Mouse (Mus musculus) hindbrain, postnatal 0 days (tissue): Measurements from ENCODE around the gene Ubxn6. TPM values are rescaled to one million over a fixed set of nuclear protein-coding genes. Genes with fewer than 3 reads are reported as not detected.

ENCODE experiments used
- ATAC-seq: fragments of 200-750 bp; cut with Nextera tagmentation; 2 replicates; pipeline ENCODE4 v1.8.0; 2017; ENCODE audit warnings: mild to moderate bottlenecking, moderate TSS enrichment, moderate library complexity
- DNase-seq: peaks from one replicate; pipeline ENCODE4 v3.0.0-alpha.2; 2015; ENCODE audit warnings: low spot score
- H3K27ac ChIP-seq: fragments of 300-500 bp; sonication (generic); 2 replicates; pipeline ENCODE4 v1.5.1; 2014; ENCODE audit warnings: mild to moderate bottlenecking
- H3K27me3 ChIP-seq: fragments of 300-500 bp; sonication (generic); 2 replicates; pipeline ENCODE4 v1.6.1; 2014; ENCODE audit warnings: low read length, mixed read lengths; ENCODE audit not compliant: insufficient read depth
- H3K36me3 ChIP-seq: fragments of 300-500 bp; sonication (generic); 2 replicates; pipeline ENCODE4 v1.6.1; 2014; ENCODE audit warnings: low read length, mixed read lengths; ENCODE audit not compliant: insufficient read depth
- H3K4me1 ChIP-seq: fragments of 300-500 bp; sonication (generic); 2 replicates; pipeline ENCODE4 v1.6.1; 2014; ENCODE audit warnings: antibody characterized with exemption, low read length, mixed read lengths; ENCODE audit not compliant: insufficient read depth
- H3K4me2 ChIP-seq: fragments of 300-500 bp; sonication (generic); 2 replicates; pipeline ENCODE4 v1.6.1; 2014; ENCODE audit warnings: low read depth, mild to moderate bottlenecking, low read length, moderate library complexity, mixed read lengths
- H3K4me3 ChIP-seq: fragments of 300-500 bp; sonication (generic); 2 replicates; pipeline ENCODE4 v1.5.1; 2014; ENCODE audit warnings: low read length
- H3K9ac ChIP-seq: fragments of 300-500 bp; sonication (generic); replicated peaks from 2 replicates; pipeline ENCODE4 v1.6.1; 2014; ENCODE audit warnings: mild to moderate bottlenecking, low read length, moderate library complexity, mixed read lengths
- H3K9me3 ChIP-seq: fragments of 300-500 bp; sonication (generic); 2 replicates; pipeline ENCODE4 v1.6.1; 2016; ENCODE audit warnings: low read length, mixed read lengths
- CTCF ChIP-seq: IDR thresholded peaks from 2 replicates; pipeline ENCODE4 v1.5.1; 2016; ENCODE audit warnings: antibody characterized with exemption, control low read depth, low read depth
- WGBS: fragments of 180-500 bp; shearing (Covaris S2); extraction: QIAGEN DNeasy Blood & Tissue Kit; methylation state at CpG from one replicate; pipeline ENCODE4 v1.1.7; 2014; 5-methylcytosine and 5-hydroxymethylcytosine counted together
- polyA plus RNA-seq: library from polyadenylated mRNA; unstranded; fragments of >200 nt; fragmentation: Nextera tagmentation; extraction: Ambion mirVana; gene quantifications from 2 replicates; pipeline ENCODE4 v1.2.1, GENCODE M21; 2015
- total RNA-seq: library from RNA; depleted of rRNA; stranded (reverse); fragments of >200 nt; gene quantifications from 2 replicates; pipeline ENCODE4 v1.2.3, GENCODE M21; 2014

Ubxn6 gene
- total and polyA plus RNA-seq, 2 experiments from 2014 or later = 75.2 to 111 TPM

DNA sequence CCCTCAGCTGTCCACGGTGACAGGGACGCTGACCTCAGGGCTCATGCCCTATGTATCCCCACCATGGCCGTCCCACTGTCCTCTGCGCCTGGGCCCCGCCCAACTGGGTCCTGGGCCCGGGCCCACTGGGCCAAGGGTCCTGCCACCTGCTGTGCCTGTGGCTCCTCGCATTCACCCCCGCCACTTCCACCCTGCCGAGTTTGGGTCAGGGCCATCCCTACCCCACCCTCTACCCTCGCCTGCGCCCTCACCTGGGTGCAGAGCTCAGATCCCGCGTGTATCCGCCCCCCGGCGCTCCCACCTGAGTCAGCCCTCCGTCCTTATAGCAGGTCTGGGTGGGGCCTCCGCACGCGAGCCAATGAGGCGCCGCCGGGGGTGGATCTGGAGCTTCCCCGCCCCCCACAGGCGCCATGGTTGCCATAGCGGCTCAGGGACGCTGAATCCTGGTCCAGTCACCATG is 42.5 kb upstream of the Ubxn6 start, which contains the start of gene Plin5:
TSS of gene Plin5 (minus strand) at position 346 of the 460 bp plus-strand sequence.
- H3K9me3 ChIP-seq = no peaks in the 10 kb centered on the region
- peak within 1 kb of the TSS; percentile 28 for H3K4me3 ChIP-seq
- ATAC-seq (peak; percentile 61), DNase-seq (peak; percentile 69)
- TF ChIP-seq CTCF = no peak
- no peaks in the 10 kb centered on the region for H3K36me3 ChIP-seq
- H3K27ac ChIP-seq = no peak within 1 kb of the TSS
- peaks cover 21% of the 10 kb centered on the region for H3K27me3 ChIP-seq
- WGBS = 3% methylated on average over 27 of the region's 27 CpGs
- 0 out of 2 replicates have a peak, but pooled peaks cover 3% of the 10 kb centered on the region for H3K4me1 ChIP-seq
- no peak within 1 kb of the TSS for H3K9ac ChIP-seq
- H3K4me2 ChIP-seq = peak within 1 kb of the TSS; percentile 57

DNA sequence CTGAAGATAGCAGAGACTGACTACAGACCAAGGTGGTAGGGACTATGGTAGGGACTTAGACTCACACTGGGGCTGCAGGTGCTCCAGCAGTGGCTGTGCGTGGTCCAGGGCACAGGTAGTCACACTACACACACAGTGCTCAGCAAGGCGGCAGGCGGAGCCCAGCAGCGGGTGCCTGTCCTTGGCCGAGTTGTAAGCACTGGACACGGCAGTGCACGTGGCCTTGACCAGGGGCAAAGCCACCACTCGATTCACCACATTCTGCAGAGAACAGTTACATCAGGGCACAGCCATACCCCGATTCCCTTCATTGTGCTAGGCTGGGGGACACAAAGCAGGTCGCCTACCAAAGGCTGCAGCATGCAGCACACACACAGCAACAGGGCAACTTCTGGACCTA is 41.4 kb upstream of the Ubxn6 start:
- Histone ChIP-seq H3K9ac (no peak overlapping the region), H3K4me1 (0 out of 2 replicates have a peak, but pooled peaks cover 3% of the 10 kb centered on the region), H3K36me3 (no peaks in the 10 kb centered on the region), H3K27ac (no peak overlapping the region), H3K9me3 (no peaks in the 10 kb centered on the region), H3K4me2 (no peak overlapping the region), H3K27me3 (peaks cover 21% of the 10 kb centered on the region), H3K4me3 (no peak overlapping the region)
- no peak for DNase-seq
- no peak for ATAC-seq
- 76% methylated on average over 10 of the region's 10 CpGs for WGBS
- TF ChIP-seq CTCF = no peak

DNA sequence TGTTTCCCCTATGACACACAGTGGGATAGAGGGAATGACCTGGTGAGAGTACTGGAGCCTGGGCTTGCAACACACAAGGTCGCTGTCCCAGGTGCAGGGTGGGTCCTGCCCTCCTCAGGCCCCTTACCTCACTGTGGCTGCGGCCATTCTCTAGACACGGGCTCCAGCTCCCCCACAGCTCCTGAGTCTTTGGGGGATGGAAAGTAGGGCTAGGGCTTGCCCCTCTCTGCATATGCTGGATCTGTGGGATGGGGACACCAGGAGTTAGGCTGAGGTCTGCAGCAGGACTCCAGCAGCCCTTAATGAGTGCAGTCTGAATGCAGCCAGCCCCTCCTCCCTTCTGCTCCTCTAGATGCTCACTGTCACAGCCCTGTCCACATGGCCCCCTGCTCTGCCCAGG is 37.9 kb upstream of the Ubxn6 start:
- ATAC-seq = no peak
- no peak for DNase-seq
- H3K27me3 ChIP-seq = no peaks in the 10 kb centered on the region
- no peak overlapping the region for H3K27ac ChIP-seq
- no peaks in the 10 kb centered on the region for H3K4me1 ChIP-seq
- H3K4me3 ChIP-seq = no peak overlapping the region
- no peak overlapping the region for H3K9ac ChIP-seq
- H3K4me2 ChIP-seq = no peak overlapping the region
- WGBS = 64% methylated on average over 3 of the region's 3 CpGs
- H3K9me3 ChIP-seq = no peaks in the 10 kb centered on the region
- H3K36me3 ChIP-seq = no peaks in the 10 kb centered on the region
- no peak for TF ChIP-seq CTCF

DNA sequence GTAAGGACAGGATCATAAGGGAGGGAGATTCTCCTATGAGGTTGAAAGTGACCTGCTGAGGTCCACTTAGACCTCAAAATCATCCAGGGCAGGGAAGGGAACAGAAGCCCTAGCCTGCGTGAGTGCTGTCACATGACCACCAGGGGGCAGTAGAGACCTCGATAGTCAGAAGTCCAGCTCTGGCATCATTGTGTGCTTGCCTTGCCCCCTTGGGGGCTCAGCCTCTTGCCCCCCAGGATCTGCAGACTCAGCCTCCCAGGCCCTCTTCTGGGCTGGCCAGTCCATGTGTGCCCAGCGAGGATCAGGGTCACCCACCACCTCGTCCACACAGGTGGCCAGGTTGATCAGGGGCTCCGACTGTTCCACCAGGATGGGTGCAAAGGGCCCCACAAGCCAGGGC is 37.0 kb upstream of the Ubxn6 start:
- no peaks in the 10 kb centered on the region for H3K36me3 ChIP-seq
- TF ChIP-seq CTCF = peak; percentile 93
- DNase-seq = peak; percentile 85
- H3K27ac ChIP-seq = no peak overlapping the region
- 45% methylated on average over 5 of the region's 5 CpGs for WGBS
- H3K4me2 ChIP-seq = no peak overlapping the region
- no peaks in the 10 kb centered on the region for H3K9me3 ChIP-seq
- no peaks in the 10 kb centered on the region for H3K27me3 ChIP-seq
- H3K4me3 ChIP-seq = no peak overlapping the region
- no peak overlapping the region for H3K9ac ChIP-seq
- no peaks in the 10 kb centered on the region for H3K4me1 ChIP-seq
- ATAC-seq = 0 out of 2 replicates have a peak, but pooled peaks have one; percentile 31

DNA sequence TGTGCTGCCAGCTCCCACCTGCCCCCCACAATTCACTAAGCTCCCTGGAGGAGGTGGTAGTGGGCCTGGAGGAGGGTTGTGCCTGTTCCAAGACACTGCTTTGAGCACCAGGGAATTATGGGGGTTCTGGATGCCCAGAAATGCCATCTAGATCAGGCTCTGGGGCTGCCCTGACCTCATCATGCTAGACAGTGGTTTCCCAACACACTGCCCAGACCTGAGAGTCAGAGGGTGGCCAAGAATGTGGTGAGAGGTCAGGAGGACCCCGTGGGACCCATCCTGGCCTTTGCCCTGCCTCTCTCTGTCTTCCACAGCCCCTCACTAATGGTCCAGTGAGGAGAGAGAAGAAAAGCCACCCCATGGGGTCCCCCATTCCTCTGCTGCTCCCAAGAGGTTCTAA is 36.2 kb upstream of the Ubxn6 start:
- H3K4me3 ChIP-seq = no peak overlapping the region
- DNase-seq = no peak
- H3K4me1 ChIP-seq = no peaks in the 10 kb centered on the region
- H3K36me3 ChIP-seq = no peaks in the 10 kb centered on the region
- H3K9me3 ChIP-seq = no peaks in the 10 kb centered on the region
- no peak for ATAC-seq
- TF ChIP-seq CTCF = no peak
- WGBS = 33% methylated on average over 1 of the region's 1 CpGs
- 0 out of 2 replicates have a peak overlapping the region, but pooled peaks have one; percentile 45 for H3K27ac ChIP-seq
- H3K9ac ChIP-seq = no peak overlapping the region
- H3K4me2 ChIP-seq = no peak overlapping the region
- no peaks in the 10 kb centered on the region for H3K27me3 ChIP-seq

- ATAC-seq (peak; percentile 27; the same call in 1 of the 2 replicates), DNase-seq (peak; percentile 68)
- Histone ChIP-seq H3K36me3 (no peaks in the 10 kb centered on the region), H3K9me3 (no peaks in the 10 kb centered on the region), H3K27me3 (no peaks in the 10 kb centered on the region), H3K27ac (peak overlapping the region; percentile 45; the same call in 1 of the 2 replicates), H3K4me1 (no peaks in the 10 kb centered on the region), H3K4me2 (no peak overlapping the region), H3K4me3 (no peak overlapping the region), H3K9ac (no peak overlapping the region)
- WGBS = 35% methylated on average over 4 of the region's 4 CpGs
- TF ChIP-seq CTCF = no peak
Observed at GRCm38 (mm10) chr17:56110571-56110970, 35.7 kb upstream of the Ubxn6 start.
